Mouse (Mus musculus): ENCODE data around the gene Abat. TPM values are rescaled to one million over a fixed set of nuclear protein-coding genes. Genes with fewer than 3 reads are reported as not detected.

Gene Abat
- polyA plus RNA-seq, 1 experiment: 0.05 TPM

GRCm38 (mm10) chr16:8491743-8492490 lies 21.3 kb upstream of the Abat start:
- no peak for TF ChIP-seq FOSL1 (IDR thresholded peaks at IDR 0.05; ENCODE audit: insufficient read depth, low read length, poor library complexity, severe bottlenecking)
- no peak for TF ChIP-seq MYOD1 (IDR thresholded peaks at IDR 0.05; ENCODE audit: control insufficient read depth, insufficient read length, low read depth)
- TF ChIP-seq MAX (IDR thresholded peaks at IDR 0.05): no peak
- no peak for TF ChIP-seq CEBPB (IDR thresholded peaks at IDR 0.05; ENCODE audit: low read depth)
- no peak for TF ChIP-seq USF1 (IDR thresholded peaks at IDR 0.05; ENCODE audit: low read depth)
- no peak for TF ChIP-seq MYOG (IDR thresholded peaks at IDR 0.05; ENCODE audit: control insufficient read depth, extremely low read depth, insufficient read length)
- no peak for TF ChIP-seq CTCF (IDR thresholded peaks at IDR 0.05; ENCODE audit: control insufficient read depth, insufficient read depth, insufficient read length)
- H3K27me3 ChIP-seq (ENCODE audit: control insufficient read depth, insufficient read depth, insufficient read length): peaks cover 3% of the 10 kb centered on the region
- H3K36me3 ChIP-seq (ENCODE audit: control insufficient read depth, insufficient read depth): peaks cover 13% of the 10 kb centered on the region
- no peak overlapping the region for H3K4me3 ChIP-seq (ENCODE audit: insufficient read depth, poor library complexity, severe bottlenecking)
- no peak overlapping the region for H3ac ChIP-seq (ENCODE audit: control insufficient read depth, insufficient read length, low read depth)
- H3K79me2 ChIP-seq (ENCODE audit: control insufficient read depth, insufficient read depth): no peaks in the 10 kb centered on the region
- no peaks in the 10 kb centered on the region for H3K79me3 ChIP-seq (ENCODE audit: low read depth)

GRCm38 (mm10) chr16:8494268-8494667 lies 19.0 kb upstream of the Abat start:
- Histone ChIP-seq H3K79me3 (ENCODE audit: low read depth) (no peaks in the 10 kb centered on the region), H3K79me2 (ENCODE audit: control insufficient read depth, insufficient read depth) (no peaks in the 10 kb centered on the region), H3K36me3 (ENCODE audit: control insufficient read depth, insufficient read depth) (peaks cover under 1% of the 10 kb centered on the region), H3K27me3 (ENCODE audit: control insufficient read depth, insufficient read depth, insufficient read length) (peaks cover 3% of the 10 kb centered on the region), H3ac (ENCODE audit: control insufficient read depth, insufficient read length, low read depth) (no peak overlapping the region), H3K4me3 (ENCODE audit: insufficient read depth, poor library complexity, severe bottlenecking) (no peak overlapping the region)
- TF ChIP-seq CEBPB (IDR thresholded peaks at IDR 0.05; ENCODE audit: low read depth) (no peak), CTCF (IDR thresholded peaks at IDR 0.05; ENCODE audit: control insufficient read depth, insufficient read depth, insufficient read length) (peak; percentile 72), MYOD1 (IDR thresholded peaks at IDR 0.05; ENCODE audit: control insufficient read depth, insufficient read length, low read depth) (no peak), MYOG (IDR thresholded peaks at IDR 0.05; ENCODE audit: control insufficient read depth, extremely low read depth, insufficient read length) (no peak), MAX (IDR thresholded peaks at IDR 0.05) (no peak), USF1 (IDR thresholded peaks at IDR 0.05; ENCODE audit: low read depth) (no peak)

- Histone ChIP-seq H3ac (ENCODE audit: control insufficient read depth, insufficient read length, low read depth) (no peak overlapping the region), H3K36me3 (ENCODE audit: control insufficient read depth, insufficient read depth) (no peaks in the 10 kb centered on the region), H3K79me2 (ENCODE audit: control insufficient read depth, insufficient read depth) (no peaks in the 10 kb centered on the region), H3K4me3 (ENCODE audit: insufficient read depth, poor library complexity, severe bottlenecking) (no peak overlapping the region), H3K27me3 (ENCODE audit: control insufficient read depth, insufficient read depth, insufficient read length) (peaks cover 3% of the 10 kb centered on the region), H3K79me3 (ENCODE audit: low read depth) (no peaks in the 10 kb centered on the region)
- TF ChIP-seq MYOG (IDR thresholded peaks at IDR 0.05; ENCODE audit: control insufficient read depth, extremely low read depth, insufficient read length) (no peak), FOSL1 (IDR thresholded peaks at IDR 0.05; ENCODE audit: insufficient read depth, low read length, poor library complexity, severe bottlenecking) (no peak), USF1 (IDR thresholded peaks at IDR 0.05; ENCODE audit: low read depth) (no peak), CEBPB (IDR thresholded peaks at IDR 0.05; ENCODE audit: low read depth) (no peak), CTCF (IDR thresholded peaks at IDR 0.05; ENCODE audit: control insufficient read depth, insufficient read depth, insufficient read length) (no peak), MYOD1 (IDR thresholded peaks at IDR 0.05; ENCODE audit: control insufficient read depth, insufficient read length, low read depth) (no peak), MAX (IDR thresholded peaks at IDR 0.05) (no peak)
These were observed 16.3 kb upstream of the Abat start for GRCm38 (mm10) chr16:8496967-8497366.

- H3K4me3 ChIP-seq (ENCODE audit: insufficient read depth, poor library complexity, severe bottlenecking): no peak overlapping the region
- no peaks in the 10 kb centered on the region for H3K27me3 ChIP-seq (ENCODE audit: control insufficient read depth, insufficient read depth, insufficient read length)
- no peaks in the 10 kb centered on the region for H3K36me3 ChIP-seq (ENCODE audit: control insufficient read depth, insufficient read depth)
- H3ac ChIP-seq (ENCODE audit: control insufficient read depth, insufficient read length, low read depth): no peak overlapping the region
- no peaks in the 10 kb centered on the region for H3K79me2 ChIP-seq (ENCODE audit: control insufficient read depth, insufficient read depth)
- no peaks in the 10 kb centered on the region for H3K79me3 ChIP-seq (ENCODE audit: low read depth)
- TF ChIP-seq FOSL1 (IDR thresholded peaks at IDR 0.05; ENCODE audit: insufficient read depth, low read length, poor library complexity, severe bottlenecking): no peak
- TF ChIP-seq MYOG (IDR thresholded peaks at IDR 0.05; ENCODE audit: control insufficient read depth, extremely low read depth, insufficient read length): no peak
- TF ChIP-seq USF1 (IDR thresholded peaks at IDR 0.05; ENCODE audit: low read depth): no peak
- no peak for TF ChIP-seq MAX (IDR thresholded peaks at IDR 0.05)
- TF ChIP-seq CEBPB (IDR thresholded peaks at IDR 0.05; ENCODE audit: low read depth): no peak
- no peak for TF ChIP-seq CTCF (IDR thresholded peaks at IDR 0.05; ENCODE audit: control insufficient read depth, insufficient read depth, insufficient read length)
- TF ChIP-seq MYOD1 (IDR thresholded peaks at IDR 0.05; ENCODE audit: control insufficient read depth, insufficient read length, low read depth): no peak
These were observed 9.0 kb upstream of the Abat start for GRCm38 (mm10) chr16:8504271-8504670.

- Histone ChIP-seq H3K79me2 (ENCODE audit: control insufficient read depth, insufficient read depth) (no peaks in the 10 kb centered on the region), H3ac (ENCODE audit: control insufficient read depth, insufficient read length, low read depth) (no peak overlapping the region), H3K36me3 (ENCODE audit: control insufficient read depth, insufficient read depth) (no peaks in the 10 kb centered on the region), H3K27me3 (ENCODE audit: control insufficient read depth, insufficient read depth, insufficient read length) (peaks cover 8% of the 10 kb centered on the region), H3K79me3 (ENCODE audit: low read depth) (no peaks in the 10 kb centered on the region), H3K4me3 (ENCODE audit: insufficient read depth, poor library complexity, severe bottlenecking) (no peak overlapping the region)
- TF ChIP-seq FOSL1 (IDR thresholded peaks at IDR 0.05; ENCODE audit: insufficient read depth, low read length, poor library complexity, severe bottlenecking) (no peak), USF1 (IDR thresholded peaks at IDR 0.05; ENCODE audit: low read depth) (no peak), MAX (IDR thresholded peaks at IDR 0.05) (no peak), CEBPB (IDR thresholded peaks at IDR 0.05; ENCODE audit: low read depth) (no peak), CTCF (IDR thresholded peaks at IDR 0.05; ENCODE audit: control insufficient read depth, insufficient read depth, insufficient read length) (no peak), MYOD1 (IDR thresholded peaks at IDR 0.05; ENCODE audit: control insufficient read depth, insufficient read length, low read depth) (no peak), MYOG (IDR thresholded peaks at IDR 0.05; ENCODE audit: control insufficient read depth, extremely low read depth, insufficient read length) (no peak)
These were observed 3.3 kb upstream of the Abat start for GRCm38 (mm10) chr16:8509894-8510293.

Measured in C2C12 (cell line).